Mouse (Mus musculus) spleen, adult 2 months (tissue): ENCODE data around the gene Car8. TPM values are rescaled to one million over a fixed set of nuclear protein-coding genes. Genes with fewer than 3 reads are reported as not detected.
"Not testable (repeated sequence)": the region's sequence is repeated elsewhere in the genome, so short reads cannot be mapped to it uniquely, and the experiment has no call there.

ENCODE experiments used
- DNase-seq, 2 experiments: peaks; one replicate each; pipeline versions ENCODE4 v3.0.0 to v3.0.0-alpha.2; 2012 to 2021; ENCODE audit warnings: low spot score in 2 of 2, low read depth in 1 of 2
- H3K27ac ChIP-seq: fragments of 200-500 bp; 2 replicates; pipeline ENCODE4 v1.5.1; 2012; ENCODE audit warnings: low read length, inconsistent platforms; ENCODE audit not compliant: insufficient read depth
- H3K27me3 ChIP-seq: fragments of 200-500 bp; 2 replicates; pipeline ENCODE4 v1.6.1; 2012; ENCODE audit warnings: mild to moderate bottlenecking, moderate library complexity, low read length, inconsistent platforms; ENCODE audit not compliant: control insufficient read depth, insufficient read depth
- H3K36me3 ChIP-seq: fragments of 200-500 bp; 2 replicates; pipeline ENCODE4 v1.6.1; 2012; ENCODE audit warnings: mild to moderate bottlenecking, low read length, inconsistent platforms; ENCODE audit not compliant: control insufficient read depth, insufficient read depth
- H3K4me1 ChIP-seq: fragments of 200-500 bp; 2 replicates; pipeline ENCODE4 v1.6.1; 2011; ENCODE audit warnings: inconsistent platforms; ENCODE audit not compliant: control insufficient read depth, insufficient read depth, insufficient read length
- H3K4me3 ChIP-seq: fragments of 200-500 bp; 2 replicates; pipeline ENCODE4 v1.5.1; 2011; ENCODE audit warnings: mild to moderate bottlenecking, inconsistent platforms; ENCODE audit not compliant: insufficient read depth, insufficient read length; ENCODE audit errors: extremely low read depth
- CTCF ChIP-seq: fragments of 200-500 bp; IDR thresholded peaks from 2 replicates; pipeline ENCODE4 v1.5.1; 2011; ENCODE audit warnings: mild to moderate bottlenecking, inconsistent platforms; ENCODE audit not compliant: insufficient read depth, insufficient read length, insufficient replicate concordance; ENCODE audit errors: extremely low read depth
- POLR2A ChIP-seq: fragments of 200-500 bp; IDR thresholded peaks from 2 replicates; pipeline ENCODE4 v1.6.1; 2011; ENCODE audit warnings: low read depth, low read length, inconsistent platforms
- WGBS: fragments of 180-500 bp; shearing (Covaris S2); methylation state at CpG from one replicate; pipeline ENCODE4 v1.1.7; 2018; 5-methylcytosine and 5-hydroxymethylcytosine counted together
- polyA plus RNA-seq: library from polyadenylated mRNA; depleted of rRNA; stranded (reverse); fragments of >200 nt; gene quantifications from 2 replicates; pipeline ENCODE4 v1.2.3, GENCODE M21; 2012

The Car8 gene
- polyA plus RNA-seq, 1 experiment, result 0.01 TPM

DNA sequence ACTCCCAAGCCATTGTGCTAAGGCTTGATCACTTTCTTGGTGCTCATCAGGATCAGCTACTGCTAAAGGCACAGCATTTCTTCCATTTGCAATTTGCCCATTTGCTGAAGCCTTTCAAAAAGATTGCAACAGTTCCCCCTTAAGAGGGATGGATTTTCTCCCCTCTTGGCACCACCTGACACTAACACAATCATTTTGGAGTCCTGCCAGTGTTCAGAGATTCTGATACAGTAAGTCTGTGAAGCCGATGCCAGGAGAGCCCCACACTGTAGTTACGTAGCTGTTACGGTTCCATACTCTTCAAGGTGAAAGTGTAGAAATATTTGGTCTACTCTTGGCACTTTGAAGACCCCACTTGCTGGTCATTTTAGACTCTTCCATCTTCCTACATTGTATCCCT lies 137.4 kb downstream of the Car8 start:
- no peaks in the 10 kb centered on the region for H3K4me1 ChIP-seq
- H3K27me3 ChIP-seq, result no peaks in the 10 kb centered on the region
- DNase-seq, result no peak
- no peak overlapping the region for H3K27ac ChIP-seq
- 86% methylated on average over 3 of the region's 3 CpGs for WGBS
- no peak overlapping the region for H3K4me3 ChIP-seq
- H3K36me3 ChIP-seq, result no peaks in the 10 kb centered on the region
- TF ChIP-seq CTCF (no peak), POLR2A (no peak)

DNA sequence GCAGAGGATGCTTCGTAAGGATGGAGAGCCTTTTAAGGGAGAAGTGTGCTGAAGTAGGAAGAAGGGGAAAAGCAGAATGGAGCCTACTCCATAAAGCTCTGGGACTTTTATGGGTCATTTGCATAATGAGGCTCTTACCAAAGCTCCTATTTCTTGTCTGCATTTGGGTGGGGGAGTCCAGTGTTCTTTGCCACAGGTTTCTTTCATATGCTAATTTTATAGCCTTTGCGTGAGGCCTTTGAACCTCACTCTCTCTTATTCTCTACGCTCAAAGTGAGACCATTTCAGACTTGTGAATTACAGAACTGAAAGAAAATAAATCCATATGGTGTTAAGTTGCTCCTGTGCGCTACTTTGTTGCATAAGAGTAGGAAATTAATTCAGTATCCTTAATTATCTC lies 140.8 kb downstream of the Car8 start:
- DNase-seq, result no peak

DNA sequence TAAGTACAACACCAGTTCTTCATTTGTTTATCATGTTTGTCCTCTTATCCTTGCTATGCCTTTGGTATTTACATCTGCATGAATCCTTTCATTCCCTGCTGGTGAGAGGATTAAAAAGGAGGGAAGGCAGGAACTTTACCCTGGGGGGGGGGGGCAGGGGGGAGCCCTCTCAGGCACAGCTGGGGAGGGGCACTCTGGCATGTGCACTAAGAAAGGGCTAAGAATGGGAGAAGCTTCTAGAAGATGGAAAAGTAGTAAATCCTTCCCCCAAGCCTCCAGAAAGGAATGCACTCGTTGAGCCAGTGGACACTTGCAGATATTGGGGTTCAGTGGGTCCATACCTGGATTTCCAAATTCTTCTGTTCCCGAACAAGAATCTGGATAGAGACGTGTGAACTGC lies 141.2 kb downstream of the Car8 start:
- Histone ChIP-seq H3K27ac (no peak overlapping the region), H3K4me1 (no peaks in the 10 kb centered on the region), H3K27me3 (no peaks in the 10 kb centered on the region), H3K4me3 (no peak overlapping the region), H3K36me3 (no peaks in the 10 kb centered on the region)
- TF ChIP-seq POLR2A (no peak), CTCF (no peak)
- DNase-seq, result no peak
- WGBS, result 81% methylated on average over 3 of the region's 3 CpGs

More for the DNA sequence above, 140.8 kb downstream of the Car8 start:
- H3K36me3 ChIP-seq, result no peaks in the 10 kb centered on the region
- no peak overlapping the region for H3K27ac ChIP-seq
- H3K4me1 ChIP-seq, result no peaks in the 10 kb centered on the region
- H3K27me3 ChIP-seq, result no peaks in the 10 kb centered on the region
- no peak overlapping the region for H3K4me3 ChIP-seq
- WGBS, result 85% methylated on average over 4 of the region's 4 CpGs
- TF ChIP-seq CTCF (no peak), POLR2A (no peak)

DNA sequence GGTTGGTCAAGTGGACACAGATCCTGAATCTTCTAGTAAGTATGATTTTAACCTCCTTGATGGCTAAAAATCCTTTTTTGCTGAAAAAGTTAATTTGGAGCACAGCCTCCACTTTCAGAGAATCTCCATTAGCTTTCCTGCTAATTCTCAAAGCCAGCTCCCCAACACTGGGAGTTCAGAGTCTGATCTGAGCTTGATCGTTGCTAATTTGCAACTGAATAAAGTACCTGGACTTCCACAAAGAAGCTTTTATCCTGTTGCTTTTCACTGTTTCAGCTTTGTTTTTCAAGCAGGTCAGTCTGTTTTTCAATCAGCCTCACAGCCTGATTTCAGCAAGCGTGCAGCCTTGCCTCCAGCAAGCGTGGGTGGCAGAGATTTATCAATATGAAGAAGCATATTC lies 145.3 kb downstream of the Car8 start:
- not testable (repeated sequence) for H3K27ac ChIP-seq, DNase-seq, H3K4me3 ChIP-seq, H3K27me3 ChIP-seq, H3K36me3 ChIP-seq, H3K4me1 ChIP-seq
- 91% methylated on average over 3 of the region's 3 CpGs for WGBS
